Mouse (Mus musculus): ENCODE data around the gene Pgam2.

- TF ChIP-seq CTCF (IDR thresholded peaks at IDR 0.05; ENCODE audit: low read depth) (no peak), EP300 (optimal IDR thresholded peaks at IDR 0.05) (no peak)
Observed at GRCm38 (mm10) chr11:5829327-5829726, 25.8 kb upstream of the Pgam2 start.
